In genomic region chr1:177338466-177339206, GRCm38 (mm10) we compare ENCODE assay signal across 8 mouse cellular contexts.
DNase-seq lines count a peak whose midpoint lies in the region; ATAC-seq lines count a peak whose summit lies in the region.

No protein-coding gene starts in this region.

- peak overlapping the region; percentile 44; the same call in 1 of the 2 replicates for H3K9ac ChIP-seq in limb, embryonic 15.5 days
- H3K9ac ChIP-seq in midbrain, embryonic 16.5 days (ENCODE audit: low read depth, low read length): peak overlapping the region; percentile 62

- no peaks in the 10 kb centered on the region for H3K27me3 ChIP-seq in limb, embryonic 15.5 days
- H3K27me3 ChIP-seq in midbrain, embryonic 16.5 days (ENCODE audit: control insufficient read depth, insufficient read depth, low read depth, low read length): no peaks in the 10 kb centered on the region
- no peaks in the 10 kb centered on the region for H3K27me3 ChIP-seq in splenic B cell, adult 2 months (ENCODE audit: control insufficient read depth, insufficient read depth, low read length, poor library complexity, severe bottlenecking)

- H3K9me3 ChIP-seq in limb, embryonic 15.5 days: no peaks in the 10 kb centered on the region
- no peaks in the 10 kb centered on the region for H3K9me3 ChIP-seq in midbrain, embryonic 16.5 days (replicated peaks; ENCODE audit: control insufficient read depth, low read length, poor library complexity, severe bottlenecking)

- peak; percentile 5 to 38 for DNase-seq in urinary bladder, adult 18-20 months (ENCODE audit: low spot score in 2 of 2)
- DNase-seq in urinary bladder, postnatal 10 days (ENCODE audit: low spot score): no peak
- peak; percentile 76 for DNase-seq in embryo, embryonic 9.5 days (ENCODE audit: extremely low spot score)
- DNase-seq in heart, adult 8-10 months (ENCODE audit: low spot score): peak; percentile 33
- DNase-seq in kidney, adult 9 months: peak; percentile 28
- peak; percentile 49 for DNase-seq in splenic B cell, adult 2 months (ENCODE audit: low read depth, low spot score)

- no peaks in the 10 kb centered on the region for H3K36me3 ChIP-seq in limb, embryonic 15.5 days
- no peaks in the 10 kb centered on the region for H3K36me3 ChIP-seq in midbrain, embryonic 16.5 days (ENCODE audit: control insufficient read depth, insufficient read depth, low read length)
- no peaks in the 10 kb centered on the region for H3K36me3 ChIP-seq in splenic B cell, adult 2 months (ENCODE audit: control insufficient read depth, insufficient read depth, low read length, poor library complexity, severe bottlenecking)

- H3K4me2 ChIP-seq in limb, embryonic 15.5 days: peak overlapping the region; percentile 72
- peak overlapping the region; percentile 71 for H3K4me2 ChIP-seq in midbrain, embryonic 16.5 days (ENCODE audit: low read length)

- peaks cover 12% of the 10 kb centered on the region for H3K4me1 ChIP-seq in limb, embryonic 15.5 days
- peaks cover 6% of the 10 kb centered on the region; the same call in 1 of the 2 replicates for H3K4me1 ChIP-seq in midbrain, embryonic 16.5 days (ENCODE audit: control insufficient read depth, insufficient read depth, low read length)

- no peak for ATAC-seq in limb, embryonic 15.5 days (ENCODE audit: insufficient number of reproducible peaks, low FRiP score, low TSS enrichment, low read depth)
- peak; percentile 96 for ATAC-seq in midbrain, embryonic 16.5 days

- peak overlapping the region; percentile 43; the same call in 1 of the 2 replicates for H3K27ac ChIP-seq in limb, embryonic 15.5 days
- peak overlapping the region; percentile 66 for H3K27ac ChIP-seq in midbrain, embryonic 16.5 days (ENCODE audit: low read length)

- peak overlapping the region; percentile 45 for H3K4me3 ChIP-seq in limb, embryonic 15.5 days
- H3K4me3 ChIP-seq in midbrain, embryonic 16.5 days (ENCODE audit: low read depth, low read length): peak overlapping the region; percentile 39

- 7% methylated on average over 32 of the region's 32 CpGs for WGBS in limb, embryonic 15.5 days
- 3% methylated on average over 32 of the region's 32 CpGs for WGBS in midbrain, embryonic 16.5 days
